Mouse (Mus musculus): ENCODE results near the gene Psmd4.

GRCm38 (mm10) chr3:95005651-95006050 lies 36.8 kb downstream of the Psmd4 start:
- TF ChIP-seq TBP (conservative IDR thresholded peaks at IDR 0.05; ENCODE audit: low read depth, low read length) (no peak), POLR2A (IDR thresholded peaks at IDR 0.05; ENCODE audit: low read depth, low read length) (no peak), E2F4 (IDR thresholded peaks at IDR 0.05; ENCODE audit: insufficient replicate concordance, low read depth, low read length) (no peak), CTCF (conservative IDR thresholded peaks at IDR 0.05 in 1 of 2, IDR thresholded peaks at IDR 0.05 in 1 of 2; ENCODE audit: low read depth in 2 of 2, low read length in 2 of 2) (no peak), USF1 (IDR thresholded peaks at IDR 0.05; ENCODE audit: low read depth, low read length) (no peak), MAX (IDR thresholded peaks at IDR 0.05; ENCODE audit: low read length) (no peak), POLR2AphosphoS2 (IDR thresholded peaks at IDR 0.05; ENCODE audit: low read depth, low read length) (no peak), CHD2 (IDR thresholded peaks at IDR 0.05; ENCODE audit: low read length) (no peak), SIN3A (IDR thresholded peaks at IDR 0.05; ENCODE audit: low read length) (no peak), ELF1 (IDR thresholded peaks at IDR 0.05; ENCODE audit: low read depth, low read length) (no peak), EP300 (IDR thresholded peaks at IDR 0.05; ENCODE audit: low read length) (no peak), MYC (IDR thresholded peaks at IDR 0.05; ENCODE audit: low read depth, low read length) (no peak), CHD1 (IDR thresholded peaks at IDR 0.05; ENCODE audit: low read depth, low read length) (no peak), MEF2A (IDR thresholded peaks at IDR 0.05; ENCODE audit: borderline replicate concordance, low read depth, low read length) (no peak)
